Mouse (Mus musculus) bone marrow macrophage, adult 2 months (primary cell): ENCODE measurements at regions not wholly inside any gene's neighbourhood (a gene's known extent, or its start where the extent isn't known, plus 50 kb on each side); places are given as distances from the start of the nearest gene placed in this dataset.

Source experiments
- CTCF ChIP-seq: IDR thresholded peaks from 2 replicates; pipeline ENCODE4 v1.5.1; 2012; ENCODE audit warnings: low read depth, mild to moderate bottlenecking, low read length, moderate library complexity
- POLR2A ChIP-seq: IDR thresholded peaks from 2 replicates; pipeline ENCODE4 v1.6.1; 2012; ENCODE audit warnings: mild to moderate bottlenecking, low read depth, low read length, borderline replicate concordance

DNA sequence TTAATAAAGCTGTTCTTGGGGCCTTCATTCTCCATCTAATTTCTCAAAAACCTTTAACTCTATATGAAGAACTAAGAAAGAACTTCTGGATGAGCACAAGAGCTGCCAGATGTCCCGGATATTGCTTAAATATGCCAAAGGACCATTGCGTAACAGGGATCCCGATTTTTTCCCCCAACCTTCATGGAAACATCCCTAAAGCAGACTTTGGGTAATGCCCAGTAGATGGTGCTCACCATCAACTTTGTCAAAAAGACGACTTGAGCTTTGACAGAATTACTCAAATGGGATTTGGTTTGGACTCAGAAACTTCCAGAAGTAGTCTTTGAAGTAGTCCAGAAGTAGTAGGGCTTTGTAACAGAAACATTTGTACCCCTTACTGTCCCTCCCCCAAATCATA lies 89.5 kb upstream of the Cpne4 start:
- TF ChIP-seq CTCF (no peak), POLR2A (no peak)
